Mouse (Mus musculus) kidney, adult 2 months (tissue): ENCODE results near the gene Zfp174.
A peak's percentile ranks its signal among the peaks of the same experiment; 100 is the strongest.

Experiments
- CTCF ChIP-seq: fragments of 200-500 bp; conservative IDR thresholded peaks from 2 replicates; pipeline ENCODE4 v1.5.1; 2011; ENCODE audit warnings: low read depth, mild to moderate bottlenecking, control low read depth, low read length, moderate library complexity, mixed read lengths; ENCODE audit not compliant: insufficient read depth, insufficient read length
- POLR2A ChIP-seq: fragments of 200-500 bp; IDR thresholded peaks from one replicate; pipeline ENCODE4 v1.6.1; 2011; ENCODE audit warnings: low read depth, low read length, control low read depth

DNA sequence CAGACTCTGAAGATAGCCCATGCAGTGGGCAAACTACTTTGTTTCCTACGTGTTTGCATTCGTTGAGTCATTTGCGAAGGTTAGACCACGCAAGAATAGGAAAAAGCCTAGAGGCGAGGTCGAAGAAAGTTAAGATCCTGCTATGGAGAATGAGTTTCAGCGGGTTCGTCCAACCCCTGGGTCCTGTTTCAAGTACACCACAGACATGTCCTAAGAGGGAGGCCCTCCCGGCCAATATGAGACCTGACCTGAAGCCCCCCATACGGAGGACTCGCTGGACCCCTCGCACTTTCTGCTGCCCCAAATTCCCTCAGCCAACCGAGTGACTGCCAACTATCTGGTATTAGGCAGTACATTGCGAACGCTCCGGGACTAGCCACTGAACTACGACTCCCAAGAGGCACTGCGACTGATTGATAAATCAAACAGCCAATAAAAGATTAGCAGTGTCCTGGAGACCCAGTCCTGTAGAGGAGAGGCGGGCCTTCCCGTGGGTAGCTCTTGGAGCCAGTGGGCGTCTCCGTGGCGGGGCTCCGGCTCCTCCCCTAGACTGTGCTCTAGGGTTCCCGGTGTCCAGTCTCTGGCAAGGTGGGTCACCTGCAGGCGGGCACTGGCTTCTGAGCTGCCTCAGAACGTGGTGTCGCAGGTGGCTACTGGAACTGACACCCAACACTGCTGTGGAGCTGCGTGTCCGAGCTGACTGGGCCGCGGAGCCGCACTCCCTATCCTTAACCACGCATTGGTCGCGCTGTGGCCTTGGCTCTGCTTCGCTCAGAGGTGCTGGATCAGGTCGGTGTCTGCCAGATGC is at the start of gene Zfp174:
- TF ChIP-seq POLR2A (peak; percentile 52), CTCF (0 out of 2 replicates have a peak, but pooled peaks have one; percentile 22)
